Mouse (Mus musculus) cerebellum, adult 9-11 months (tissue): ENCODE results near the gene Tmprss7.

Source experiments
- DNase-seq: peaks from one replicate; pipeline ENCODE4 v3.0.0; 2022

Tmprss7 gene

DNA sequence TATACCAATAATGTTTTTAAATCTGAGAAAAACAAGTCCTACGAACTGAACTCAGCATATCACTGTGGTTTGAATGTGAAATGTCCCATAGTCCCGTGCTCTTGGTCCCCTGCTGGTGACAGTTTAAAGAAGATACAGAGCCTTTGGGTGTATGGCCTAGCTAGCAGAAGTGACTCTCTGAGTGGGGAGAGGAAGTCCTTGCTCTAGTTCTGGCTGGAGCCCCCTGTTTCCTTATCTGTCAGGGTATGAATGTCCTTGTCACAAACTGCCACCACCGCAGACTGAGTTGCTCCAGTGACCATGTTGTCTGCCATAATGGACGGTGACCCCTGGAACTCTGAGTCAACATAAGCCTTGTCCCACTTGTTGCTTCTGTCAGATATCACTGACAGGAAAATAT is 70.2 kb downstream of the Tmprss7 start:
- DNase-seq, result no peak

DNA sequence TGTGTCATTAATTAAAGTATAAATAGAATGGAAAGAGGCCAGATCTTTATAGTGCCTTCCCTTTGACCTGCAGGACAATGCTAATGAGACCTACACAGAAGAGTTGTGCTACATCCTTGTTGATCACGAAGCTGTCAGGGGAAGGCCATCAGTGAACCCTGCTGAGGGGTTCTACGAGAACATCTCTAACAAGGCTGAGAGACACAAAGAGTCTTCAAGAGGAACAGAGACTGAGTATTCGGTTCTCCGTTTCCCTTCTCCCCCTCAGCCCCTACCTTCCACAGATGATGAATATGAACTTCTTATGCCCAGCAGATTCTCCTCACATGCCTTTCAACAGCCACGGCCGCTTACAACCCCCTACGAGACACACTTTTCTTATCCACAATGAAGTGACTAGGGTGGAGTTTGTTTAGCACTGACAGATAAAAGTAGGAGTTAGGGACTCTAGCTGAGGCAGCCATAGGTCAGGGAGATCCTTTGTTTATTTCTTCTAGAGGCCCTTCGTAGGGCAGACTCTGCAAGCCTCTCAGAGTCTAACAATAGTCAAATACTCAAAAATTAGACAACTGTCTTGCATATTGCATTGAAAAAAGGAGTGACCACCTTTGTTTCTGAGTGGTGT is 73.6 kb downstream of the Tmprss7 start:
- DNase-seq, result no peak

- no peak for DNase-seq
Measured at GRCm38 (mm10) chr16:45615944-45616343, 77.5 kb downstream of the Tmprss7 start.

GRCm38 (mm10) chr16:45613247-45613646 is 80.2 kb downstream of the Tmprss7 start:
- DNase-seq, result no peak

- no peak for DNase-seq
Measured at GRCm38 (mm10) chr16:45610267-45610666, 83.2 kb downstream of the Tmprss7 start, which contains the start of gene Gcsam. TSS of gene Gcsam (plus strand) at chr16:45610380.

GRCm38 (mm10) chr16:45609300-45609699 is 84.2 kb downstream of the Tmprss7 start:
- no peak for DNase-seq

- no peak for DNase-seq
Measured at GRCm38 (mm10) chr16:45608481-45608954, 84.9 kb downstream of the Tmprss7 start.
